ENCODE assay signal across 8 mouse cellular contexts in genomic region chr2:122346164-122346563, GRCm38 (mm10). TPM values are rescaled to one million over a fixed set of nuclear protein-coding genes. Genes with fewer than 3 reads are reported as not detected.
"Had no signal": no experiment of that assay in that cellular context is flagged by ENCODE, and none has a peak within 500 bp of the region (broad histone marks: within the 10 kb centered on the region; RNA-seq: fewer than 3 reads in every experiment).

No protein-coding gene starts in this region.

RNA-seq across cellular contexts. Expression of gene Duox1, which starts 30.7 kb away (rescaled TPM):
- polyA plus RNA-seq: liver, embryonic 12.5 days; liver, embryonic 15.5 days; midbrain, embryonic 11.5 days had no signal

RNA-seq across cellular contexts. Expression of gene Duoxa1, which starts 32.6 kb away (rescaled TPM):
- polyA plus RNA-seq: liver, embryonic 12.5 days; liver, embryonic 15.5 days; midbrain, embryonic 11.5 days; neural tube, embryonic 12.5 days had no signal

RNA-seq across cellular contexts. Expression of gene Duoxa2, which starts 47.5 kb away (rescaled TPM):
- polyA plus RNA-seq: kidney, embryonic 16.5 days; limb, embryonic 12.5 days; liver, embryonic 12.5 days; liver, embryonic 15.5 days; lung, embryonic 15.5 days; midbrain, embryonic 11.5 days; midbrain, embryonic 14.5 days; neural tube, embryonic 12.5 days had no signal

RNA-seq across cellular contexts. Expression of gene Duox2, which starts 47.9 kb away (rescaled TPM):
- polyA plus RNA-seq: limb, embryonic 12.5 days; liver, embryonic 12.5 days; liver, embryonic 15.5 days had no signal
